Mouse (Mus musculus) lung, postnatal 4 days (tissue): ENCODE data around the gene Oas1d.
"Not testable (repeated sequence)": the region's sequence is repeated elsewhere in the genome, so short reads cannot be mapped to it uniquely, and the experiment has no call there.

Experiments
- DNase-seq, 2 experiments: peaks; one replicate each; pipeline ENCODE4 v3.0.0; 2021

Oas1d gene

GRCm38 (mm10) chr5:120906791-120907733 is 7.3 kb upstream of the Oas1d start, which contains the start of gene Oas1a:
TSS of gene Oas1a (minus strand) at chr5:120907521.
- DNase-seq: not testable (repeated sequence)

GRCm38 (mm10) chr5:120908196-120908920 is 6.0 kb upstream of the Oas1d start:
- no peak for DNase-seq

GRCm38 (mm10) chr5:120919156-120919935 is 5.0 kb downstream of the Oas1d start:
- DNase-seq: peak in 1 of 2 experiments; percentile 8

- DNase-seq: no peak
These were observed 6.0 kb downstream of the Oas1d start for GRCm38 (mm10) chr5:120920296-120920695.

- peak in 1 of 2 experiments; percentile 2 for DNase-seq
These were observed 9.6 kb downstream of the Oas1d start for GRCm38 (mm10) chr5:120923969-120924368.

- DNase-seq: peak in 1 of 2 experiments; percentile 2
These were observed 10.2 kb downstream of the Oas1d start for GRCm38 (mm10) chr5:120924520-120924919.

- peak in 1 of 2 experiments; percentile 9 for DNase-seq
These were observed 12.0 kb downstream of the Oas1d start for GRCm38 (mm10) chr5:120926311-120926710.

- DNase-seq: peak in 1 of 2 experiments; percentile 12
These were observed 12.7 kb downstream of the Oas1d start for GRCm38 (mm10) chr5:120927036-120927435.

- no peak for DNase-seq
These were observed 19.6 kb downstream of the Oas1d start for GRCm38 (mm10) chr5:120933966-120934365.

GRCm38 (mm10) chr5:120937841-120938240 is 23.5 kb downstream of the Oas1d start:
- peak in 1 of 2 experiments; percentile 11 for DNase-seq

GRCm38 (mm10) chr5:120938586-120938985 is 24.2 kb downstream of the Oas1d start:
- peak in 1 of 2 experiments; percentile 9 for DNase-seq

- peak in 1 of 2 experiments; percentile 9 for DNase-seq
These were observed 27.7 kb downstream of the Oas1d start for GRCm38 (mm10) chr5:120942076-120942475.

GRCm38 (mm10) chr5:120952242-120952770 is 38.0 kb downstream of the Oas1d start:
- no peak for DNase-seq

- DNase-seq: no peak
These were observed 39.6 kb downstream of the Oas1d start for GRCm38 (mm10) chr5:120953974-120954373.

GRCm38 (mm10) chr5:120961004-120961403 is 46.7 kb downstream of the Oas1d start:
- DNase-seq: peak in 1 of 2 experiments; percentile 7

GRCm38 (mm10) chr5:120966156-120966555 is 51.8 kb downstream of the Oas1d start:
- no peak for DNase-seq

- DNase-seq: no peak
These were observed 52.6 kb downstream of the Oas1d start for GRCm38 (mm10) chr5:120966894-120967293.

GRCm38 (mm10) chr5:120967355-120968133 is 53.2 kb downstream of the Oas1d start:
- no peak for DNase-seq

GRCm38 (mm10) chr5:120968134-120968532 is 53.8 kb downstream of the Oas1d start:
- DNase-seq: no peak

- no peak for DNase-seq
These were observed 54.5 kb downstream of the Oas1d start for GRCm38 (mm10) chr5:120968799-120969198.

GRCm38 (mm10) chr5:120969703-120970102 is 55.4 kb downstream of the Oas1d start:
- DNase-seq: no peak
